Mouse (Mus musculus) c-Kit-positive CD71-positive TER-119-negative erythroid progenitor cells, embryonic 14.5 days (primary cell): ENCODE results near the gene Mlh3.
A peak's percentile ranks its signal among the peaks of the same experiment; 100 is the strongest.

Source experiments
- DNase-seq: peaks from one replicate; pipeline ENCODE4 v3.0.0-alpha.2; 2013; ENCODE audit warnings: low read depth

The Mlh3 gene

GRCm38 (mm10) chr12:85227876-85228599 lies 42.4 kb downstream of the Mlh3 start:
- DNase-seq: no peak

GRCm38 (mm10) chr12:85227227-85227626 lies 43.2 kb downstream of the Mlh3 start:
- no peak for DNase-seq

- DNase-seq: peak; percentile 38
Measured at GRCm38 (mm10) chr12:85219905-85220290, 50.5 kb downstream of the Mlh3 start.

GRCm38 (mm10) chr12:85219236-85219904 lies 51.0 kb downstream of the Mlh3 start, which contains the start of gene Eif2b2:
Gene Eif2b2, plus strand, starts transcription at chr12:85219481.
- DNase-seq: peak; percentile 98

GRCm38 (mm10) chr12:85217733-85218310 lies 52.6 kb downstream of the Mlh3 start:
- no peak for DNase-seq

- DNase-seq: no peak
Measured at GRCm38 (mm10) chr12:85215031-85215430, 55.4 kb downstream of the Mlh3 start.

GRCm38 (mm10) chr12:85208687-85209199 lies 61.7 kb downstream of the Mlh3 start:
- no peak for DNase-seq

- DNase-seq: no peak
Measured at GRCm38 (mm10) chr12:85205425-85205824, 65.0 kb downstream of the Mlh3 start.

- DNase-seq: no peak
Measured at GRCm38 (mm10) chr12:85204105-85204504, 66.3 kb downstream of the Mlh3 start.

- DNase-seq: no peak
Measured at GRCm38 (mm10) chr12:85203699-85204098, 66.7 kb downstream of the Mlh3 start.

GRCm38 (mm10) chr12:85202191-85202590 lies 68.2 kb downstream of the Mlh3 start:
- no peak for DNase-seq

- no peak for DNase-seq
Measured at GRCm38 (mm10) chr12:85201830-85202147, 68.6 kb downstream of the Mlh3 start.

- no peak for DNase-seq
Measured at GRCm38 (mm10) chr12:85200929-85201829, 69.2 kb downstream of the Mlh3 start.

- no peak for DNase-seq
Measured at GRCm38 (mm10) chr12:85199954-85200353, 70.4 kb downstream of the Mlh3 start.

GRCm38 (mm10) chr12:85197936-85198335 lies 72.5 kb downstream of the Mlh3 start:
- DNase-seq: no peak

GRCm38 (mm10) chr12:85197371-85197770 lies 73.0 kb downstream of the Mlh3 start:
- no peak for DNase-seq

GRCm38 (mm10) chr12:85196191-85196590 lies 74.2 kb downstream of the Mlh3 start:
- no peak for DNase-seq

- no peak for DNase-seq
Measured at GRCm38 (mm10) chr12:85195086-85195485, 75.3 kb downstream of the Mlh3 start.

- DNase-seq: no peak
Measured at GRCm38 (mm10) chr12:85194623-85195018, 75.8 kb downstream of the Mlh3 start.

- no peak for DNase-seq
Measured at GRCm38 (mm10) chr12:85193923-85194622, 76.3 kb downstream of the Mlh3 start.

GRCm38 (mm10) chr12:85193146-85193545 lies 77.3 kb downstream of the Mlh3 start:
- DNase-seq: no peak
